Mouse (Mus musculus) lung, embryonic 14.5 days (tissue): ENCODE measurements around the gene a. TPM values are rescaled to one million over a fixed set of nuclear protein-coding genes. Genes with fewer than 3 reads are reported as not detected.
A peak's percentile ranks its signal among the peaks of the same experiment; 100 is the strongest.
"Not testable (repeated sequence)": the region's sequence is repeated elsewhere in the genome, so short reads cannot be mapped to it uniquely, and the experiment has no call there.

Experiments used
- ATAC-seq: fragments of 200-750 bp; cut with Nextera tagmentation; 2 replicates; pipeline ENCODE4 v1.8.0; 2017; ENCODE audit warnings: mild to moderate bottlenecking, moderate TSS enrichment, moderate library complexity; ENCODE audit not compliant: insufficient read depth
- DNase-seq: peaks from one replicate; pipeline ENCODE4 v3.0.0-alpha.2; 2015
- H3K27ac ChIP-seq: fragments of 300-500 bp; sonication (generic); 2 replicates; pipeline ENCODE4 v1.5.1; 2014; ENCODE audit warnings: low read depth, mild to moderate bottlenecking, moderate library complexity
- H3K27me3 ChIP-seq: fragments of 300-500 bp; sonication (generic); 2 replicates; pipeline ENCODE4 v1.6.1; 2014; ENCODE audit warnings: low read length, control low read depth; ENCODE audit not compliant: insufficient read depth
- H3K36me3 ChIP-seq: fragments of 300-500 bp; sonication (generic); 2 replicates; pipeline ENCODE4 v1.6.1; 2014; ENCODE audit warnings: control low read depth; ENCODE audit not compliant: insufficient read depth
- H3K4me1 ChIP-seq: fragments of 300-500 bp; sonication (generic); 2 replicates; pipeline ENCODE4 v1.6.1; 2014; ENCODE audit warnings: antibody characterized with exemption, control low read depth; ENCODE audit not compliant: insufficient read depth
- H3K4me2 ChIP-seq: fragments of 300-500 bp; sonication (generic); 2 replicates; pipeline ENCODE4 v1.6.1; 2014; ENCODE audit warnings: mild to moderate bottlenecking
- H3K4me3 ChIP-seq: fragments of 300-500 bp; sonication (generic); 2 replicates; pipeline ENCODE4 v1.5.1; 2014; ENCODE audit warnings: low read depth, low read length
- H3K9ac ChIP-seq: fragments of 300-500 bp; sonication (generic); 2 replicates; pipeline ENCODE4 v1.6.1; 2014
- H3K9me3 ChIP-seq: fragments of 300-500 bp; sonication (generic); 2 replicates; pipeline ENCODE4 v1.6.1; 2016; ENCODE audit warnings: low read depth, low read length, control low read depth
- CTCF ChIP-seq: IDR thresholded peaks from 2 replicates; pipeline ENCODE4 v1.5.1; 2016; ENCODE audit warnings: antibody characterized with exemption, low read depth
- WGBS: fragments of 180-500 bp; shearing (Covaris S2); extraction: QIAGEN DNeasy Blood & Tissue Kit; methylation state at CpG from one replicate; pipeline ENCODE4 v1.1.7; 2014; 5-methylcytosine and 5-hydroxymethylcytosine counted together
- polyA plus RNA-seq: library from polyadenylated mRNA; unstranded; fragments of >200 nt; fragmentation: Nextera tagmentation; extraction: Ambion mirVana; gene quantifications from 2 replicates; pipeline ENCODE4 v1.2.1, GENCODE M21; 2014

a gene
- polyA plus RNA-seq, 1 experiment from 2014 or later = not detected

- Histone ChIP-seq H3K4me3 (no peak overlapping the region), H3K27ac (no peak overlapping the region), H3K9ac (no peak overlapping the region), H3K9me3 (no peaks in the 10 kb centered on the region), H3K4me1 (no peaks in the 10 kb centered on the region), H3K36me3 (no peaks in the 10 kb centered on the region), H3K4me2 (no peak overlapping the region), H3K27me3 (no peaks in the 10 kb centered on the region)
- TF ChIP-seq CTCF = peak; percentile 38
- WGBS = 60% methylated on average over 1 of the region's 1 CpGs
- DNase-seq (no peak), ATAC-seq (no peak)
Observed at GRCm38 (mm10) chr2:154986609-154987008, 195.4 kb downstream of the a start.

- Histone ChIP-seq H3K36me3 (no peaks in the 10 kb centered on the region), H3K4me2 (no peak overlapping the region), H3K4me3 (no peak overlapping the region), H3K4me1 (no peaks in the 10 kb centered on the region), H3K9me3 (no peaks in the 10 kb centered on the region), H3K9ac (no peak overlapping the region), H3K27me3 (no peaks in the 10 kb centered on the region), H3K27ac (no peak overlapping the region)
- no peak for TF ChIP-seq CTCF
- 63% methylated on average over 8 of the region's 8 CpGs for WGBS
- ATAC-seq (no peak), DNase-seq (no peak)
Observed at GRCm38 (mm10) chr2:154991411-154991810, 200.2 kb downstream of the a start.

- no peaks in the 10 kb centered on the region for H3K27me3 ChIP-seq
Observed at GRCm38 (mm10) chr2:154992083-154992482, 200.9 kb downstream of the a start.

GRCm38 (mm10) chr2:155005491-155005890, 214.3 kb downstream of the a start:
- H3K4me2 ChIP-seq = no peak overlapping the region
- no peak for TF ChIP-seq CTCF
- ATAC-seq = no peak
- no peaks in the 10 kb centered on the region for H3K9me3 ChIP-seq
- H3K4me1 ChIP-seq = no peaks in the 10 kb centered on the region
- no peak overlapping the region for H3K9ac ChIP-seq
- H3K4me3 ChIP-seq = no peak overlapping the region
- no peak overlapping the region for H3K27ac ChIP-seq
- 86% methylated on average over 11 of the region's 11 CpGs for WGBS
- no peaks in the 10 kb centered on the region for H3K27me3 ChIP-seq
- no peaks in the 10 kb centered on the region for H3K36me3 ChIP-seq
- no peak for DNase-seq

More at GRCm38 (mm10) chr2:154992083-154992482, 200.9 kb downstream of the a start:
- WGBS = 71% methylated on average over 5 of the region's 5 CpGs
- Histone ChIP-seq H3K4me1 (no peaks in the 10 kb centered on the region), H3K9ac (no peak overlapping the region), H3K4me3 (no peak overlapping the region), H3K9me3 (no peaks in the 10 kb centered on the region), H3K4me2 (no peak overlapping the region), H3K27ac (no peak overlapping the region), H3K36me3 (no peaks in the 10 kb centered on the region)
- ATAC-seq (no peak), DNase-seq (no peak)
- no peak for TF ChIP-seq CTCF

GRCm38 (mm10) chr2:155011086-155011656, 220.0 kb downstream of the a start:
- DNase-seq = no peak
- no peak for ATAC-seq
- H3K36me3 ChIP-seq = no peaks in the 10 kb centered on the region
- WGBS = 29% methylated on average over 3 of the region's 3 CpGs
- H3K4me1 ChIP-seq = no peaks in the 10 kb centered on the region
- H3K27ac ChIP-seq = no peak overlapping the region
- TF ChIP-seq CTCF = no peak
- H3K27me3 ChIP-seq = no peaks in the 10 kb centered on the region
- no peak overlapping the region for H3K4me3 ChIP-seq
- no peak overlapping the region for H3K4me2 ChIP-seq
- H3K9ac ChIP-seq = no peak overlapping the region
- no peaks in the 10 kb centered on the region for H3K9me3 ChIP-seq

GRCm38 (mm10) chr2:155012991-155013390, 221.8 kb downstream of the a start:
- ATAC-seq = no peak
- Histone ChIP-seq H3K9me3 (no peaks in the 10 kb centered on the region), H3K27me3 (no peaks in the 10 kb centered on the region), H3K4me1 (no peaks in the 10 kb centered on the region), H3K27ac (no peak overlapping the region), H3K9ac (no peak overlapping the region), H3K4me2 (no peak overlapping the region), H3K36me3 (no peaks in the 10 kb centered on the region), H3K4me3 (no peak overlapping the region)
- DNase-seq = no peak
- WGBS = 79% methylated on average over 6 of the region's 6 CpGs
- TF ChIP-seq CTCF = no peak

- not testable (repeated sequence) for H3K9me3 ChIP-seq, H3K27ac ChIP-seq, H3K4me2 ChIP-seq, H3K36me3 ChIP-seq, H3K4me1 ChIP-seq, ATAC-seq, H3K9ac ChIP-seq, H3K27me3 ChIP-seq, DNase-seq, H3K4me3 ChIP-seq
- 11% methylated on average over 6 of the region's 9 CpGs for WGBS
Observed at GRCm38 (mm10) chr2:155016751-155017150, 225.5 kb downstream of the a start.

GRCm38 (mm10) chr2:155018251-155018755, 227.1 kb downstream of the a start, which contains the start of gene Gm14226:
Gene Gm14226, plus strand, starts transcription at chr2:155018266.
- ATAC-seq, H3K27me3 ChIP-seq, H3K9me3 ChIP-seq, DNase-seq, H3K4me1 ChIP-seq, H3K36me3 ChIP-seq: not testable (repeated sequence)
- peak within 1 kb of the TSS; percentile 38 for H3K4me3 ChIP-seq
- H3K9ac ChIP-seq = peak within 1 kb of the TSS; percentile 47
- H3K4me2 ChIP-seq = peak within 1 kb of the TSS; percentile 80
- WGBS = 1% methylated on average over 24 of the region's 26 CpGs
- peak within 1 kb of the TSS; percentile 69 for H3K27ac ChIP-seq
